Mouse (Mus musculus): ENCODE data around the gene Klk1b9. TPM values are rescaled to one million over a fixed set of nuclear protein-coding genes. Genes with fewer than 3 reads are reported as not detected.
"Not testable (repeated sequence)": the region's sequence is repeated elsewhere in the genome, so short reads cannot be mapped to it uniquely, and the experiment has no call there.

Klk1b9 gene
- polyA plus RNA-seq, 1 experiment from 2014 or later = not detected

- 59% methylated on average over 3 of the region's 3 CpGs for WGBS
- no peak for ATAC-seq (ENCODE audit: low read depth)
Measured at GRCm38 (mm10) chr7:43966451-43966850, 9.4 kb upstream of the Klk1b9 start, which contains the start of gene Klk1b1. TSS of gene Klk1b1 (plus strand) at chr7:43966751.

GRCm38 (mm10) chr7:43967058-43967457 is 8.8 kb upstream of the Klk1b9 start:
- WGBS = 69% methylated on average over 3 of the region's 3 CpGs
- no peaks in the 10 kb centered on the region for H3K27me3 ChIP-seq (ENCODE audit: control insufficient read depth, insufficient read depth, low read depth, low read length)
- H3K36me3 ChIP-seq (ENCODE audit: control insufficient read depth, insufficient read depth, low read length) = no peaks in the 10 kb centered on the region
- H3K27ac ChIP-seq (ENCODE audit: low read length) = no peak overlapping the region
- no peak for ATAC-seq (ENCODE audit: low read depth)
- H3K9ac ChIP-seq (ENCODE audit: low read length) = no peak overlapping the region
- H3K4me2 ChIP-seq (ENCODE audit: low read depth, low read length) = no peak overlapping the region
- no peaks in the 10 kb centered on the region for H3K4me1 ChIP-seq (replicated peaks; ENCODE audit: control insufficient read depth, insufficient read depth, low read length)
- no peaks in the 10 kb centered on the region for H3K9me3 ChIP-seq (ENCODE audit: control insufficient read depth, low read length)
- no peak overlapping the region for H3K4me3 ChIP-seq (ENCODE audit: low read length)

More at GRCm38 (mm10) chr7:43966451-43966850, 9.4 kb upstream of the Klk1b9 start, which contains the start of gene Klk1b1:
- no peaks in the 10 kb centered on the region for H3K27me3 ChIP-seq (ENCODE audit: control insufficient read depth, insufficient read depth, low read depth, low read length)
- no peak within 1 kb of the TSS for H3K27ac ChIP-seq (ENCODE audit: low read length)
- H3K4me2 ChIP-seq (ENCODE audit: low read depth, low read length) = no peak within 1 kb of the TSS
- H3K9me3 ChIP-seq (ENCODE audit: control insufficient read depth, low read length) = no peaks in the 10 kb centered on the region
- H3K4me3 ChIP-seq (ENCODE audit: low read length) = no peak within 1 kb of the TSS
- no peak within 1 kb of the TSS for H3K9ac ChIP-seq (ENCODE audit: low read length)
- no peaks in the 10 kb centered on the region for H3K4me1 ChIP-seq (replicated peaks; ENCODE audit: control insufficient read depth, insufficient read depth, low read length)
- no peaks in the 10 kb centered on the region for H3K36me3 ChIP-seq (ENCODE audit: control insufficient read depth, insufficient read depth, low read length)

- no peaks in the 10 kb centered on the region for H3K27me3 ChIP-seq (ENCODE audit: control insufficient read depth, insufficient read depth, low read depth, low read length)
- 65% methylated on average over 2 of the region's 2 CpGs for WGBS
- ATAC-seq (ENCODE audit: low read depth) = no peak
- H3K4me2 ChIP-seq (ENCODE audit: low read depth, low read length) = no peak overlapping the region
- no peaks in the 10 kb centered on the region for H3K4me1 ChIP-seq (replicated peaks; ENCODE audit: control insufficient read depth, insufficient read depth, low read length)
- no peak overlapping the region for H3K27ac ChIP-seq (ENCODE audit: low read length)
- no peak overlapping the region for H3K9ac ChIP-seq (ENCODE audit: low read length)
- no peaks in the 10 kb centered on the region for H3K36me3 ChIP-seq (ENCODE audit: control insufficient read depth, insufficient read depth, low read length)
- H3K4me3 ChIP-seq (ENCODE audit: low read length) = no peak overlapping the region
- no peaks in the 10 kb centered on the region for H3K9me3 ChIP-seq (ENCODE audit: control insufficient read depth, low read length)
Measured at GRCm38 (mm10) chr7:43967612-43968011, 8.2 kb upstream of the Klk1b9 start.

- no peaks in the 10 kb centered on the region for H3K4me1 ChIP-seq (replicated peaks; ENCODE audit: control insufficient read depth, insufficient read depth, low read length)
- ATAC-seq (ENCODE audit: low read depth) = no peak
- H3K27me3 ChIP-seq (ENCODE audit: control insufficient read depth, insufficient read depth, low read depth, low read length) = no peaks in the 10 kb centered on the region
- no peak overlapping the region for H3K27ac ChIP-seq (ENCODE audit: low read length)
- no peak overlapping the region for H3K4me3 ChIP-seq (ENCODE audit: low read length)
- H3K36me3 ChIP-seq (ENCODE audit: control insufficient read depth, insufficient read depth, low read length) = no peaks in the 10 kb centered on the region
- no peak overlapping the region for H3K9ac ChIP-seq (ENCODE audit: low read length)
- no peak overlapping the region for H3K4me2 ChIP-seq (ENCODE audit: low read depth, low read length)
- no peaks in the 10 kb centered on the region for H3K9me3 ChIP-seq (ENCODE audit: control insufficient read depth, low read length)
Measured at GRCm38 (mm10) chr7:43985657-43986056, 9.8 kb downstream of the Klk1b9 start.

GRCm38 (mm10) chr7:43994821-43995220 is 19.0 kb downstream of the Klk1b9 start:
- H3K4me3 ChIP-seq (ENCODE audit: low read length); H3K9ac ChIP-seq (ENCODE audit: low read length); H3K9me3 ChIP-seq (ENCODE audit: control insufficient read depth, low read length); H3K4me2 ChIP-seq (ENCODE audit: low read depth, low read length); H3K4me1 ChIP-seq (replicated peaks; ENCODE audit: control insufficient read depth, insufficient read depth, low read length); H3K27ac ChIP-seq (ENCODE audit: low read length); ATAC-seq (ENCODE audit: low read depth); H3K27me3 ChIP-seq (ENCODE audit: control insufficient read depth, insufficient read depth, low read depth, low read length); H3K36me3 ChIP-seq (ENCODE audit: control insufficient read depth, insufficient read depth, low read length): not testable (repeated sequence)
- 32% methylated on average over 1 of the region's 1 CpGs for WGBS

- not testable (repeated sequence) for H3K4me1 ChIP-seq (replicated peaks; ENCODE audit: control insufficient read depth, insufficient read depth, low read length); H3K36me3 ChIP-seq (ENCODE audit: control insufficient read depth, insufficient read depth, low read length); H3K27me3 ChIP-seq (ENCODE audit: control insufficient read depth, insufficient read depth, low read depth, low read length); H3K9ac ChIP-seq (ENCODE audit: low read length); H3K4me3 ChIP-seq (ENCODE audit: low read length); ATAC-seq (ENCODE audit: low read depth); H3K9me3 ChIP-seq (ENCODE audit: control insufficient read depth, low read length); H3K4me2 ChIP-seq (ENCODE audit: low read depth, low read length); H3K27ac ChIP-seq (ENCODE audit: low read length)
- WGBS = 65% methylated on average over 4 of the region's 4 CpGs
Measured at GRCm38 (mm10) chr7:43995577-43995976, 19.7 kb downstream of the Klk1b9 start, which contains the start of gene Klk1b11. TSS of gene Klk1b11 (plus strand) at chr7:43995877.

GRCm38 (mm10) chr7:44004847-44005246 is 29.0 kb downstream of the Klk1b9 start:
- ATAC-seq (ENCODE audit: low read depth) = no peak
- Histone ChIP-seq H3K4me1 (replicated peaks; ENCODE audit: control insufficient read depth, insufficient read depth, low read length) (no peaks in the 10 kb centered on the region), H3K36me3 (ENCODE audit: control insufficient read depth, insufficient read depth, low read length) (no peaks in the 10 kb centered on the region), H3K27ac (ENCODE audit: low read length) (no peak overlapping the region), H3K4me3 (ENCODE audit: low read length) (no peak overlapping the region), H3K27me3 (ENCODE audit: control insufficient read depth, insufficient read depth, low read depth, low read length) (no peaks in the 10 kb centered on the region), H3K4me2 (ENCODE audit: low read depth, low read length) (no peak overlapping the region), H3K9me3 (ENCODE audit: control insufficient read depth, low read length) (no peaks in the 10 kb centered on the region), H3K9ac (ENCODE audit: low read length) (no peak overlapping the region)

GRCm38 (mm10) chr7:44011868-44012267 is 36.0 kb downstream of the Klk1b9 start, which contains the start of gene Klk1b26:
TSS of gene Klk1b26 (plus strand) at chr7:44012168.
- not testable (repeated sequence) for H3K27me3 ChIP-seq (ENCODE audit: control insufficient read depth, insufficient read depth, low read depth, low read length); H3K9ac ChIP-seq (ENCODE audit: low read length); H3K4me1 ChIP-seq (replicated peaks; ENCODE audit: control insufficient read depth, insufficient read depth, low read length); ATAC-seq (ENCODE audit: low read depth); H3K36me3 ChIP-seq (ENCODE audit: control insufficient read depth, insufficient read depth, low read length); H3K4me2 ChIP-seq (ENCODE audit: low read depth, low read length); H3K4me3 ChIP-seq (ENCODE audit: low read length); H3K27ac ChIP-seq (ENCODE audit: low read length); H3K9me3 ChIP-seq (ENCODE audit: control insufficient read depth, low read length)

- not testable (repeated sequence) for H3K4me3 ChIP-seq (ENCODE audit: low read length); ATAC-seq (ENCODE audit: low read depth)
- 76% methylated on average over 6 of the region's 6 CpGs for WGBS
Measured at GRCm38 (mm10) chr7:44014666-44015065, 38.8 kb downstream of the Klk1b9 start.

GRCm38 (mm10) chr7:44015071-44015470 is 39.2 kb downstream of the Klk1b9 start:
- no peak for ATAC-seq (ENCODE audit: low read depth)
- H3K9ac ChIP-seq (ENCODE audit: low read length) = no peak overlapping the region
- 85% methylated on average over 5 of the region's 5 CpGs for WGBS

More at GRCm38 (mm10) chr7:44014666-44015065, 38.8 kb downstream of the Klk1b9 start:
- not testable (repeated sequence) for H3K9ac ChIP-seq (ENCODE audit: low read length); H3K9me3 ChIP-seq (ENCODE audit: control insufficient read depth, low read length); H3K4me2 ChIP-seq (ENCODE audit: low read depth, low read length); H3K4me1 ChIP-seq (replicated peaks; ENCODE audit: control insufficient read depth, insufficient read depth, low read length); H3K36me3 ChIP-seq (ENCODE audit: control insufficient read depth, insufficient read depth, low read length); H3K27ac ChIP-seq (ENCODE audit: low read length); H3K27me3 ChIP-seq (ENCODE audit: control insufficient read depth, insufficient read depth, low read depth, low read length)

More at GRCm38 (mm10) chr7:44015071-44015470, 39.2 kb downstream of the Klk1b9 start:
- Histone ChIP-seq H3K4me2 (ENCODE audit: low read depth, low read length) (no peak overlapping the region), H3K9me3 (ENCODE audit: control insufficient read depth, low read length) (no peaks in the 10 kb centered on the region), H3K4me1 (replicated peaks; ENCODE audit: control insufficient read depth, insufficient read depth, low read length) (no peaks in the 10 kb centered on the region), H3K4me3 (ENCODE audit: low read length) (no peak overlapping the region), H3K27me3 (ENCODE audit: control insufficient read depth, insufficient read depth, low read depth, low read length) (no peaks in the 10 kb centered on the region), H3K36me3 (ENCODE audit: control insufficient read depth, insufficient read depth, low read length) (no peaks in the 10 kb centered on the region), H3K27ac (ENCODE audit: low read length) (no peak overlapping the region)

Data from lung, embryonic 16.5 days (tissue).